In genomic region chr2:106828573-106829310, GRCm38 (mm10) we compare ENCODE assay signal across 11 mouse cellular contexts.
DNase-seq lines count a peak whose midpoint lies in the region; ATAC-seq lines count a peak whose summit lies in the region.
"Had no signal": no experiment of that assay in that cellular context is flagged by ENCODE, and none has a peak within 500 bp of the region (broad histone marks: within the 10 kb centered on the region; RNA-seq: fewer than 3 reads in every experiment).

No protein-coding gene starts in this region.

- peak overlapping the region; percentile 76 for H3K27ac ChIP-seq in forebrain, embryonic 15.5 days (replicated peaks)
- peak overlapping the region; percentile 42; the same call in 1 of the 2 replicates for H3K27ac ChIP-seq in neural tube, embryonic 12.5 days
- H3K27ac ChIP-seq: limb, embryonic 13.5 days had no signal

- DNase-seq in cerebellum, adult 9-11 months, result peak; percentile 33
- no peak for DNase-seq in cerebellum, adult 11-12 months
- peak; percentile 14 for DNase-seq in layer of hippocampus, adult 9-11 months
- no peak for DNase-seq in layer of hippocampus, adult 8-10 months (ENCODE audit: low spot score in 2 of 2)
- no peak for DNase-seq in right cerebral cortex, postnatal 14 days
- DNase-seq in T-cell, adult 2 months (ENCODE audit: low spot score), result no peak
- DNase-seq: adrenal gland, adult 8-10 months; lung, postnatal 4 days had no signal

- no peak overlapping the region for H3K9ac ChIP-seq in forebrain, embryonic 15.5 days (replicated peaks)
- 0 out of 2 replicates have a peak overlapping the region, but pooled peaks have one; percentile 5 for H3K9ac ChIP-seq in neural tube, embryonic 12.5 days
- H3K9ac ChIP-seq: limb, embryonic 13.5 days had no signal

- no peak overlapping the region for H3K4me3 ChIP-seq in forebrain, embryonic 15.5 days
- no peak overlapping the region for H3K4me3 ChIP-seq in neural tube, embryonic 12.5 days
- H3K4me3 ChIP-seq: limb, embryonic 13.5 days had no signal

- H3K4me2 ChIP-seq in forebrain, embryonic 15.5 days (replicated peaks), result 0 out of 2 replicates have a peak overlapping the region, but pooled peaks have one; percentile 20
- peak overlapping the region; percentile 20; the same call in 1 of the 2 replicates for H3K4me2 ChIP-seq in neural tube, embryonic 12.5 days (replicated peaks)
- H3K4me2 ChIP-seq: limb, embryonic 13.5 days had no signal

- H3K36me3 ChIP-seq in forebrain, embryonic 15.5 days, result no peaks in the 10 kb centered on the region
- no peaks in the 10 kb centered on the region for H3K36me3 ChIP-seq in neural tube, embryonic 12.5 days

- 30% methylated on average over 12 of the region's 12 CpGs for WGBS in forebrain, embryonic 15.5 days
- WGBS in neural tube, embryonic 12.5 days, result 39% methylated on average over 12 of the region's 12 CpGs

- H3K27me3 ChIP-seq in forebrain, embryonic 15.5 days, result no peaks in the 10 kb centered on the region
- H3K27me3 ChIP-seq in neural tube, embryonic 12.5 days (replicated peaks), result no peaks in the 10 kb centered on the region
- H3K27me3 ChIP-seq: limb, embryonic 13.5 days had no signal

- peaks cover 29% of the 10 kb centered on the region for H3K4me1 ChIP-seq in forebrain, embryonic 15.5 days
- peaks cover 25% of the 10 kb centered on the region for H3K4me1 ChIP-seq in neural tube, embryonic 12.5 days

- peak; percentile 68 for ATAC-seq in forebrain, embryonic 15.5 days (replicated peaks)
- peak; percentile 37; the same call in 1 of the 2 replicates for ATAC-seq in neural tube, embryonic 12.5 days (ENCODE audit: low FRiP score, low read depth)

- no peaks in the 10 kb centered on the region for H3K9me3 ChIP-seq in forebrain, embryonic 15.5 days
- H3K9me3 ChIP-seq in neural tube, embryonic 12.5 days, result no peaks in the 10 kb centered on the region
- H3K9me3 ChIP-seq: limb, embryonic 13.5 days had no signal

Comparison
In these comparisons a context has a peak if more than half of its experiments do, and no peak if none do; other contexts are left out.
1. DNase-seq: peak in cerebellum, adult 9-11 months (single experiment) and layer of hippocampus, adult 9-11 months (single experiment); none in cerebellum, adult 11-12 months (single experiment), layer of hippocampus, adult 8-10 months (0 of 2), right cerebral cortex, postnatal 14 days (single experiment) and T-cell, adult 2 months (single experiment).